Mouse (Mus musculus): ENCODE results near the gene Fgfr2. TPM values are rescaled to one million over a fixed set of nuclear protein-coding genes. Genes with fewer than 3 reads are reported as not detected.

Gene Fgfr2
- polyA plus RNA-seq, 1 experiment, result 14.7 TPM

DNA sequence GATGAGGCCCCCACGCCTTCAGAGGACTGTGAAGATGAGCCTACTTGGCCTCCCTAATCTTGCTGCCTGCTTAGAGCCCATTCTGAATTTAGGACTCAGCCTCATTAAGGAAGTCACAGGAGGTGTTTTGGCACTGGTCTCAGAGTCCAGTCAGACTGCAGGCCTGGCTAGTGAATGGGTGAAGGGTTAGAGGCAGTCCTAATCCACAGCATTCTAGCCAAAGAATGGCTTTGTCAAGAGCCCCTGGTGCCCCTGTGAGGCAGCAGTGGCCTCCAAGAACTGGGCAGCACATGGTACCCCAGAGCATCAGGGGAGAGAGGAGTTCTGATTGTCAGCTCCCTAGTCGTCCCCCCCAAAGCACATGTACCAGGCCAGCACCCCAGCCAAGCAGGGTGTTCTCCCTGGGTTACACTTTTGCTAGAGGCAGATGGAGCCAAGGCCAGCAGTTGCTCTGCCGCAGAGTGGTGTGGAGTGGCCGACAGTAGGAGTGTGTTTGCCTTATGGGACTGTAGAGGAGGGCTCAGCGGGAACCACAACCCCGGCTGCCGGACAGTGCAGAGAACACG, 418.8 kb downstream of the Fgfr2 start:
- no peak overlapping the region for H3K4me3 ChIP-seq (ENCODE audit: low read depth, low read length)
- 96% methylated on average over 8 of the region's 8 CpGs for whole genome bisulfite sequencing
- no peak overlapping the region for H3K27ac ChIP-seq (ENCODE audit: insufficient read depth, low read depth, low read length)
- TF ChIP-seq CTCF (IDR thresholded peaks at IDR 0.05; ENCODE audit: extremely low read depth, insufficient read length, insufficient replicate concordance, low read depth, low read length), result no peak
- TF ChIP-seq POLR2A (IDR thresholded peaks at IDR 0.05; ENCODE audit: low read depth, low read length), result no peak
- peaks cover 10% of the 10 kb centered on the region; the same call in 1 of the 2 replicates for H3K4me1 ChIP-seq (ENCODE audit: control insufficient read depth, insufficient read depth, insufficient read length, low read length)
- H3K27me3 ChIP-seq (ENCODE audit: control insufficient read depth, insufficient read depth, low read length), result no peaks in the 10 kb centered on the region
- no peaks in the 10 kb centered on the region for H3K36me3 ChIP-seq (ENCODE audit: control insufficient read depth, insufficient read depth, low read length)

DNA sequence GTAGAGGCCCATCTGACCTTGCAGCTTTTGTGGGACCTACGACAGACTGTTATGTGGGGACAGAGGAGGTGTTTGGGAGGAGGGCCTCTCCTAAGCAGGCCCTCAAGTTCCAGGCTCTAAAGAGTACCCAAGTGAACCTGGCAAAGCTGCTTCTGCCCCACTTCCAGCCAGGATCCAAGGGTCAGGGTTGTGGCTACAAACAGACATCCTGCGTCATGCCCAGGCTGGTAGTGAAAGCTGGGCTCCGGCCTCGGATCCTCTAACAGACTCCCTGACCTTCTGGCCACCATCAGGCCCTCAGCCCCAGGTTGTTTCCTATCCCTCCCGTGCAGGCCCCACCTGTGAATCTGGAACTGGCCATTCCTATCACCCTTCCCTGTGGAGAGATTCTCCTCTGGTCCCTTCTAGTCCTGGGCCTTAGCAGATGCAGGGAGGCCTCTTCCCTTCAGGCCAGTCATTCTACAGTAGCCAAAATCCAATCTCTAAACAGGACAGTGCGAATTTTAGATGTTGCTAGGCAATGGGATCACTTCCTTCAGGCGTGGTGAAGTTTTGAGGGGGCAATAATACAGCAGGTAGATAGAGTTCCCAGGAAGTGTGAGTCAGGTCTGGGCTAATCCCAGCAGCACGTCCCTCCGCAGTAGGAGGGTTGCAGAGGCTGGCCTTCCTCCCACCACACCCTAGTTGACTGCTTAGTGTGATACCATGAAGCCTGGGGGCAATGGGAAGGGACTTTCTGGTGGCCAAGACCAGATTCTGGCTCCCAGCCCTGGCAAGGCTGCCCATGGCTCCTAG, 419.4 kb downstream of the Fgfr2 start:
- Histone ChIP-seq H3K36me3 (ENCODE audit: control insufficient read depth, insufficient read depth, low read length) (no peaks in the 10 kb centered on the region), H3K27ac (ENCODE audit: insufficient read depth, low read depth, low read length) (no peak overlapping the region)

DNA sequence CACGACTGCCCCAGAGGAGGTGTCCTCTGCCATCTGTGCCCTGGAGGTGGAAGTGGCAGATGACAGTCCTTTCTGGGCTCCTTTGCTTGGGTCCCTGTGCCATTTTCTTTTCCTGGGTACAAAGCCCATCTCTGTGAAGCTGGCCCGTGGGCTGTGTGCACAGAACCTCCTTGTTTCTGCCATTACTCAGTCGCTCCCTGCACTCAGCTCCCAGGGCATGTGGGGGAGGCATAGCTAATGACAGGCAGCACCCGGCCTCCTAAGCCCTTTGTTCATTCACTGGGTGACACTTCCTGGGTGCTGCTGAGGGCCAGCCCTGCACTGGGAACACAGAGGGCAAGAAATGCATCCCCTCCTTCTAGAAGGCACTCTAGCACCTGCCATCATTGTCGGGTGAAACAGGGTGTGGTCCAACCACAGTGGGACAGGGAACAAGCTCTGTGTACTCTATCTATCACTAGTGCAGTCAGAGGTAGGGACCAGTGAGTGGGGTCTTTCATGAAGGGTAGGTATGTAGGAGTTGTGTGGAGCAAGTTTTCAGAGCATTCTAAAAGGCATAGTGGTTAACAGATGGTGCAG, 420.6 kb downstream of the Fgfr2 start:
- Histone ChIP-seq H3K36me3 (ENCODE audit: control insufficient read depth, insufficient read depth, low read length) (no peaks in the 10 kb centered on the region), H3K4me1 (ENCODE audit: control insufficient read depth, insufficient read depth, insufficient read length, low read length) (peaks cover 10% of the 10 kb centered on the region; the same call in 1 of the 2 replicates), H3K27me3 (ENCODE audit: control insufficient read depth, insufficient read depth, low read length) (no peaks in the 10 kb centered on the region), H3K27ac (ENCODE audit: insufficient read depth, low read depth, low read length) (no peak overlapping the region), H3K4me3 (ENCODE audit: low read depth, low read length) (no peak overlapping the region)
- no peak for TF ChIP-seq CTCF (IDR thresholded peaks at IDR 0.05; ENCODE audit: extremely low read depth, insufficient read length, insufficient replicate concordance, low read depth, low read length)
- TF ChIP-seq POLR2A (IDR thresholded peaks at IDR 0.05; ENCODE audit: low read depth, low read length), result no peak
- 34% methylated on average over 5 of the region's 5 CpGs for WGBS

More for the DNA sequence above, 419.4 kb downstream of the Fgfr2 start:
- H3K27me3 ChIP-seq (ENCODE audit: control insufficient read depth, insufficient read depth, low read length), result no peaks in the 10 kb centered on the region
- H3K4me3 ChIP-seq (ENCODE audit: low read depth, low read length), result no peak overlapping the region
- TF ChIP-seq POLR2A (IDR thresholded peaks at IDR 0.05; ENCODE audit: low read depth, low read length), result no peak
- TF ChIP-seq CTCF (IDR thresholded peaks at IDR 0.05; ENCODE audit: extremely low read depth, insufficient read length, insufficient replicate concordance, low read depth, low read length), result no peak
- WGBS, result 64% methylated on average over 9 of the region's 9 CpGs
- H3K4me1 ChIP-seq (ENCODE audit: control insufficient read depth, insufficient read depth, insufficient read length, low read length), result peaks cover 10% of the 10 kb centered on the region; the same call in 1 of the 2 replicates

DNA sequence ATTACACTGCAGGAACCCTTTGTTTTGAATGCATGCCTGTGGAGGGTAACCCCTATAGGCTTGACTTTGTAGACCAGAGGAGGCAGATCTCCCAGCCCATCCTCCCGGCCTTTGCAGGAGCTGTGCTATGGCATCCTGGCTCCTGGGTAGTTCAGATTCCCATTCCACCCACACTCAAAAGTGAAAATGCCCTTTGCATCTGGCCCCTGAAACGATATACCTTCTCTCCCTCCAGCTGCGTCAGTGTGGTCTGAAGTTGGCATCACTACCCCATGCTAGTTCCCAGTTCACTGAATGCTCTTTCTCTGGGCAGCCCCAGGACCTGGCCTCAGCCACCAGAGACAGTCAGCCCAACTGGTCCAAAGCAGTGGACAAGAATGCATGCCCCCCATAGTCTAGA, 421.1 kb downstream of the Fgfr2 start:
- 80% methylated on average over 3 of the region's 3 CpGs for WGBS

DNA sequence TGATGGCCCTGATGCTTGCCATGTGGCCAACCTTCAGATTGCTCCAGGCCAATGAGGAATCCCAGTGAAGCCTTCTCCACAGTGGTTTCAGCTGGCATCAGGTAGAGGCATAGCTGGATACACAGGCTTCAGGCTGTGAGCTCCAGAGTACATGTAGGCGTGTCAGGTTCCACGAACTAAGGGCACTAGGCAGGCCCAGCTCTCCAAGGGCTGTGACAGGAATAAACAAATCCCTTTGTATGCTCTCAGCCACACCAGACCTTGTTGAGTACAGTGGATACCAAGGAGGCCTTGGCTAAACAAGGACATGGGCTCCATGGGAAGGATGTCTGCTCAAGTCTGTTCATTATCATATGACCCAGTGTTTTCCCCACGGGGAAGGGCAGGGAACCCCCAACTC, 421.7 kb downstream of the Fgfr2 start:
- H3K27ac ChIP-seq (ENCODE audit: insufficient read depth, low read depth, low read length), result no peak overlapping the region
- WGBS, result 61% methylated on average over 3 of the region's 3 CpGs
- TF ChIP-seq POLR2A (IDR thresholded peaks at IDR 0.05; ENCODE audit: low read depth, low read length), result no peak
- TF ChIP-seq CTCF (IDR thresholded peaks at IDR 0.05; ENCODE audit: extremely low read depth, insufficient read length, insufficient replicate concordance, low read depth, low read length), result no peak
- H3K4me1 ChIP-seq (ENCODE audit: control insufficient read depth, insufficient read depth, insufficient read length, low read length), result peaks cover 10% of the 10 kb centered on the region; the same call in 1 of the 2 replicates
- H3K36me3 ChIP-seq (ENCODE audit: control insufficient read depth, insufficient read depth, low read length), result no peaks in the 10 kb centered on the region
- no peaks in the 10 kb centered on the region for H3K27me3 ChIP-seq (ENCODE audit: control insufficient read depth, insufficient read depth, low read length)
- H3K4me3 ChIP-seq (ENCODE audit: low read depth, low read length), result no peak overlapping the region

More for the DNA sequence above, 421.1 kb downstream of the Fgfr2 start:
- H3K27ac ChIP-seq (ENCODE audit: insufficient read depth, low read depth, low read length), result no peak overlapping the region
- H3K36me3 ChIP-seq (ENCODE audit: control insufficient read depth, insufficient read depth, low read length), result no peaks in the 10 kb centered on the region
- H3K4me3 ChIP-seq (ENCODE audit: low read depth, low read length), result no peak overlapping the region
- H3K4me1 ChIP-seq (ENCODE audit: control insufficient read depth, insufficient read depth, insufficient read length, low read length), result peaks cover 10% of the 10 kb centered on the region; the same call in 1 of the 2 replicates
- no peaks in the 10 kb centered on the region for H3K27me3 ChIP-seq (ENCODE audit: control insufficient read depth, insufficient read depth, low read length)
- TF ChIP-seq CTCF (IDR thresholded peaks at IDR 0.05; ENCODE audit: extremely low read depth, insufficient read length, insufficient replicate concordance, low read depth, low read length) (no peak), POLR2A (IDR thresholded peaks at IDR 0.05; ENCODE audit: low read depth, low read length) (no peak)

DNA sequence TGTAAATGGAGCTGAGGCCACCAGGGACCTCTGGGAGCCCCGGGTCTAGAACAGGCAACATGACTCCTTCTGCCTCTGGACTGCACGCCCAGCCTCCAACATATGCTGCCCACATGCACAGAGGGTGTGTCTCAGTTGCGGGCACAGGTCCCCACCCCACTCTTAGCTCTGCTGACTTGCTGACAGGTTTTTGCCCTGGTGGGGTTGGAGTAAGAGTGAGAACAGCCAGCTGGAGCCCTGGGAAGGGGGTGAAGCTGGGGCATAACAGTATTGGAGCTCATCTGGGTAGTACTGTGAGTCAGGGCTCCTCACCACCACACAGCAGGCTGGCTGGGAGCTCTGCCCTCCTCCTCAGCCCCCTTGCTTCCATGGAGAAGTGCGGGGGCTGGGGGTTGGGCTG, 423.0 kb downstream of the Fgfr2 start:
- Histone ChIP-seq H3K36me3 (ENCODE audit: control insufficient read depth, insufficient read depth, low read length) (no peaks in the 10 kb centered on the region), H3K4me1 (ENCODE audit: control insufficient read depth, insufficient read depth, insufficient read length, low read length) (peaks cover 10% of the 10 kb centered on the region; the same call in 1 of the 2 replicates), H3K27ac (ENCODE audit: insufficient read depth, low read depth, low read length) (no peak overlapping the region), H3K4me3 (ENCODE audit: low read depth, low read length) (no peak overlapping the region), H3K27me3 (ENCODE audit: control insufficient read depth, insufficient read depth, low read length) (no peaks in the 10 kb centered on the region)
- 82% methylated on average over 4 of the region's 4 CpGs for WGBS
- no peak for TF ChIP-seq CTCF (IDR thresholded peaks at IDR 0.05; ENCODE audit: extremely low read depth, insufficient read length, insufficient replicate concordance, low read depth, low read length)
- no peak for TF ChIP-seq POLR2A (IDR thresholded peaks at IDR 0.05; ENCODE audit: low read depth, low read length)

DNA sequence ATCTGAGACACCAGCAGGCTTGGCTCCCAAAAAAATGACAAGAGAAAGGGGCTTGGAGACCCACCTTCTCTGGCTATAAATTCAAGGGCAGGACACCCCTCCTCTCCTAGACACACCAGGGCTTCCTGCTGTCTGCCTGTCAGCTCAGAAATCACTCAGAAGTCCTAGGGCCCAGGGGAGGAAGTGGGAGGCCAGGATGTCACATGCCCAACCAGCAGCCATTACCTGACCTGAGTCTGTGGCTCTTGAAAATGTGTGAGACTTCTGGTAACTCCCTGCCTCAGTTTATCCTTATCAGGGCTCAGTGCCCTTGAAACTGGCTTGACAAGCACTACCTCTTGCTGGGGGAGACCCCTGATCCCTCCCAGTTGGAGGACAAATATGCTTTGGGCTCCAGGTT, 423.5 kb downstream of the Fgfr2 start:
- H3K27ac ChIP-seq (ENCODE audit: insufficient read depth, low read depth, low read length), result no peak overlapping the region
- H3K27me3 ChIP-seq (ENCODE audit: control insufficient read depth, insufficient read depth, low read length), result no peaks in the 10 kb centered on the region
- TF ChIP-seq POLR2A (IDR thresholded peaks at IDR 0.05; ENCODE audit: low read depth, low read length) (no peak), CTCF (IDR thresholded peaks at IDR 0.05; ENCODE audit: extremely low read depth, insufficient read length, insufficient replicate concordance, low read depth, low read length) (no peak)

More for the DNA sequence above, 423.5 kb downstream of the Fgfr2 start:
- Histone ChIP-seq H3K4me1 (ENCODE audit: control insufficient read depth, insufficient read depth, insufficient read length, low read length) (peaks cover 10% of the 10 kb centered on the region; the same call in 1 of the 2 replicates), H3K4me3 (ENCODE audit: low read depth, low read length) (no peak overlapping the region), H3K36me3 (ENCODE audit: control insufficient read depth, insufficient read depth, low read length) (no peaks in the 10 kb centered on the region)

Data from small intestine, adult 2 months (tissue).